Mouse (Mus musculus) gastrocnemius, postnatal 10 days (tissue): Measurements from ENCODE around the gene Otulinl. TPM values are rescaled to one million over a fixed set of nuclear protein-coding genes. Genes with fewer than 3 reads are reported as not detected.

Experiments
- DNase-seq: peaks from one replicate; pipeline ENCODE4 v3.0.0; 2021; ENCODE audit warnings: mixed read lengths
- total RNA-seq, 2 experiments: library from RNA; stranded (reverse); gene quantifications; 2 replicates each; pipeline ENCODE4 v1.2.3; 2021

The Otulinl gene
- total RNA-seq, 2 experiments from 2014 or later: 2.3 to 3.6 TPM

- DNase-seq: no peak
Observed at GRCm38 (mm10) chr15:27680997-27681396, 382 bp downstream of the Otulinl start.

- DNase-seq: no peak
Observed at GRCm38 (mm10) chr15:27678511-27678910, 2.9 kb downstream of the Otulinl start.

- DNase-seq: no peak
Observed at GRCm38 (mm10) chr15:27677801-27678200, 3.6 kb downstream of the Otulinl start.

GRCm38 (mm10) chr15:27676211-27676610, 5.2 kb downstream of the Otulinl start:
- DNase-seq: no peak

GRCm38 (mm10) chr15:27675122-27675521, 6.3 kb downstream of the Otulinl start:
- DNase-seq: no peak

GRCm38 (mm10) chr15:27674041-27674440, 7.3 kb downstream of the Otulinl start:
- no peak for DNase-seq

GRCm38 (mm10) chr15:27673151-27673550, 8.2 kb downstream of the Otulinl start:
- DNase-seq: no peak

GRCm38 (mm10) chr15:27672259-27672658, 9.1 kb downstream of the Otulinl start:
- no peak for DNase-seq

GRCm38 (mm10) chr15:27671612-27672245, 9.7 kb downstream of the Otulinl start:
- DNase-seq: no peak

GRCm38 (mm10) chr15:27670708-27671107, 10.7 kb downstream of the Otulinl start:
- no peak for DNase-seq

GRCm38 (mm10) chr15:27669931-27670411, 11.4 kb downstream of the Otulinl start:
- no peak for DNase-seq

GRCm38 (mm10) chr15:27669276-27669675, 12.1 kb downstream of the Otulinl start:
- DNase-seq: no peak

- no peak for DNase-seq
Observed at GRCm38 (mm10) chr15:27668557-27668956, 12.8 kb downstream of the Otulinl start.

GRCm38 (mm10) chr15:27668001-27668461, 13.3 kb downstream of the Otulinl start:
- DNase-seq: no peak

- DNase-seq: no peak
Observed at GRCm38 (mm10) chr15:27666911-27667539, 14.4 kb downstream of the Otulinl start.

GRCm38 (mm10) chr15:27665392-27665911, 15.9 kb downstream of the Otulinl start:
- DNase-seq: peak; percentile 34

- DNase-seq: no peak
Observed at GRCm38 (mm10) chr15:27664126-27664525, 17.3 kb downstream of the Otulinl start.

GRCm38 (mm10) chr15:27662699-27663098, 18.7 kb downstream of the Otulinl start:
- DNase-seq: no peak

GRCm38 (mm10) chr15:27661696-27662095, 19.7 kb downstream of the Otulinl start:
- DNase-seq: no peak

- DNase-seq: peak; percentile 95
Observed at GRCm38 (mm10) chr15:27659592-27660244, 21.7 kb downstream of the Otulinl start.

- no peak for DNase-seq
Observed at GRCm38 (mm10) chr15:27659143-27659542, 22.2 kb downstream of the Otulinl start.

- DNase-seq: no peak
Observed at GRCm38 (mm10) chr15:27658356-27658755, 23.0 kb downstream of the Otulinl start.

GRCm38 (mm10) chr15:27657866-27658265, 23.5 kb downstream of the Otulinl start:
- no peak for DNase-seq
